Mouse (Mus musculus): ENCODE results near the gene Foxp1.

Foxp1 gene

GRCm38 (mm10) chr6:99019266-99019665 lies 503.3 kb downstream of the Foxp1 start:
- no peak for DNase-seq (ENCODE audit: low spot score)

- no peak for DNase-seq (ENCODE audit: low spot score)
These were observed 508.5 kb downstream of the Foxp1 start for GRCm38 (mm10) chr6:99013866-99014502.

- no peak for DNase-seq (ENCODE audit: low spot score)
These were observed 509.2 kb downstream of the Foxp1 start for GRCm38 (mm10) chr6:99013119-99013865.

GRCm38 (mm10) chr6:99011895-99012584 lies 510.5 kb downstream of the Foxp1 start:
- DNase-seq (ENCODE audit: low spot score), result no peak

- DNase-seq (ENCODE audit: low spot score), result no peak
These were observed 512.8 kb downstream of the Foxp1 start for GRCm38 (mm10) chr6:99009771-99010170.

- no peak for DNase-seq (ENCODE audit: low spot score)
These were observed 514.0 kb downstream of the Foxp1 start for GRCm38 (mm10) chr6:99008565-99008964.

- DNase-seq (ENCODE audit: low spot score), result no peak
These were observed 515.0 kb downstream of the Foxp1 start for GRCm38 (mm10) chr6:99007542-99007941.

- DNase-seq (ENCODE audit: low spot score), result no peak
These were observed 518.1 kb downstream of the Foxp1 start for GRCm38 (mm10) chr6:99004255-99004997.

GRCm38 (mm10) chr6:99003108-99003709 lies 519.3 kb downstream of the Foxp1 start:
- DNase-seq (ENCODE audit: low spot score), result no peak

GRCm38 (mm10) chr6:99001637-99002036 lies 520.9 kb downstream of the Foxp1 start:
- DNase-seq (ENCODE audit: low spot score), result no peak

GRCm38 (mm10) chr6:98998971-98999932 lies 523.3 kb downstream of the Foxp1 start:
- DNase-seq (ENCODE audit: low spot score), result no peak

- DNase-seq (ENCODE audit: low spot score), result peak; percentile 31
These were observed 524.8 kb downstream of the Foxp1 start for GRCm38 (mm10) chr6:98997742-98998141.

- DNase-seq (ENCODE audit: low spot score), result no peak
These were observed 525.7 kb downstream of the Foxp1 start for GRCm38 (mm10) chr6:98996822-98997221.

- DNase-seq (ENCODE audit: low spot score), result no peak
These were observed 526.2 kb downstream of the Foxp1 start for GRCm38 (mm10) chr6:98996346-98996745.

GRCm38 (mm10) chr6:98995681-98996080 lies 526.8 kb downstream of the Foxp1 start:
- DNase-seq (ENCODE audit: low spot score), result no peak

GRCm38 (mm10) chr6:98994902-98995301 lies 527.6 kb downstream of the Foxp1 start:
- DNase-seq (ENCODE audit: low spot score), result no peak

GRCm38 (mm10) chr6:98994104-98994787 lies 528.3 kb downstream of the Foxp1 start:
- no peak for DNase-seq (ENCODE audit: low spot score)

GRCm38 (mm10) chr6:98993231-98993630 lies 529.3 kb downstream of the Foxp1 start:
- DNase-seq (ENCODE audit: low spot score), result no peak

GRCm38 (mm10) chr6:98992772-98993147 lies 529.8 kb downstream of the Foxp1 start:
- DNase-seq (ENCODE audit: low spot score), result no peak
